Mouse (Mus musculus) c-Kit-positive CD71-positive TER-119-negative erythroid progenitor cells, embryonic 14.5 days (primary cell): Measurements from ENCODE around the gene Adcy3.

Experiments used
- DNase-seq: peaks from one replicate; pipeline ENCODE4 v3.0.0-alpha.2; 2013; ENCODE audit warnings: low read depth

Adcy3 gene

GRCm38 (mm10) chr12:4180507-4180906, 47.6 kb downstream of the Adcy3 start:
- no peak for DNase-seq

GRCm38 (mm10) chr12:4184648-4185047, 51.7 kb downstream of the Adcy3 start:
- DNase-seq = no peak

GRCm38 (mm10) chr12:4188171-4189059, 55.5 kb downstream of the Adcy3 start:
- no peak for DNase-seq

GRCm38 (mm10) chr12:4189060-4189447, 56.2 kb downstream of the Adcy3 start:
- DNase-seq = no peak

- DNase-seq = no peak
Measured at GRCm38 (mm10) chr12:4192514-4192913, 59.6 kb downstream of the Adcy3 start.

GRCm38 (mm10) chr12:4193025-4193740, 60.3 kb downstream of the Adcy3 start:
- no peak for DNase-seq

GRCm38 (mm10) chr12:4194643-4195042, 61.7 kb downstream of the Adcy3 start:
- no peak for DNase-seq

- DNase-seq = no peak
Measured at GRCm38 (mm10) chr12:4198702-4199101, 65.8 kb downstream of the Adcy3 start.

- DNase-seq = no peak
Measured at GRCm38 (mm10) chr12:4199271-4199670, 66.4 kb downstream of the Adcy3 start.

- DNase-seq = no peak
Measured at GRCm38 (mm10) chr12:4201454-4202200, 68.7 kb downstream of the Adcy3 start.

GRCm38 (mm10) chr12:4202206-4202605, 69.3 kb downstream of the Adcy3 start:
- DNase-seq = no peak

- DNase-seq = no peak
Measured at GRCm38 (mm10) chr12:4206106-4206505, 73.2 kb downstream of the Adcy3 start.

- no peak for DNase-seq
Measured at GRCm38 (mm10) chr12:4208405-4209133, 75.7 kb downstream of the Adcy3 start.

GRCm38 (mm10) chr12:4209196-4209595, 76.3 kb downstream of the Adcy3 start:
- DNase-seq = no peak

GRCm38 (mm10) chr12:4211174-4211573, 78.3 kb downstream of the Adcy3 start:
- DNase-seq = no peak

- no peak for DNase-seq
Measured at GRCm38 (mm10) chr12:4212908-4213307, 80.0 kb downstream of the Adcy3 start.

- DNase-seq = no peak
Measured at GRCm38 (mm10) chr12:4230156-4230555, 97.3 kb downstream of the Adcy3 start.

- no peak for DNase-seq
Measured at GRCm38 (mm10) chr12:4232777-4233176, 99.9 kb downstream of the Adcy3 start.

GRCm38 (mm10) chr12:4233572-4234508, 100.9 kb downstream of the Adcy3 start, which contains the start of the genes Ptrhd1 and Cenpo:
Gene Ptrhd1, plus strand, starts transcription at chr12:4234027.
Gene Cenpo, minus strand, starts transcription at chr12:4234294.
- peak; percentile 88 for DNase-seq

- no peak for DNase-seq
Measured at GRCm38 (mm10) chr12:4237481-4237880, 104.6 kb downstream of the Adcy3 start.
